Mouse (Mus musculus) megakaryocyte, embryonic 14.5 days (primary cell): Measurements from ENCODE around the gene Gm17428.

Source experiments
- FLI1 ChIP-seq: IDR thresholded peaks from 2 replicates; pipeline ENCODE4 v1.6.1; 2012; ENCODE audit warnings: low read length, inconsistent platforms, mixed read lengths
- GATA1 ChIP-seq: IDR thresholded peaks from 3 replicates; pipeline ENCODE4 v1.6.1; 2012; ENCODE audit warnings: mixed read lengths, low read length, inconsistent platforms, borderline replicate concordance

- TF ChIP-seq FLI1 (no peak), GATA1 (no peak)
These were observed 21.9 kb downstream of the Gm17428 start for GRCm38 (mm10) chr14:54998680-54999079.
